Mouse (Mus musculus) MEL (cell line): ENCODE results near the gene Dglucy.

Experiments
- CTCF ChIP-seq, 3 experiments: IDR thresholded peaks in 2 of 3; conservative IDR thresholded peaks in 1 of 3; 2 replicates each; pipeline ENCODE4 v1.5.1; 2011 to 2012; ENCODE audit warnings: low read length in 3 of 3, low read depth in 2 of 3, mild to moderate bottlenecking in 2 of 3, improper control_type of control experiment in 1 of 3, inconsistent platforms in 1 of 3, mixed read lengths in 1 of 3, moderate library complexity in 1 of 3; ENCODE audit not compliant: control insufficient read depth in 1 of 3, insufficient read depth in 1 of 3, poor library complexity in 1 of 3, severe bottlenecking in 1 of 3
- EP300 ChIP-seq, 2 experiments: IDR thresholded peaks; 2 replicates each; pipeline ENCODE4 v1.6.1; 2011; ENCODE audit warnings: improper control_type of control experiment in 2 of 2, low read length in 2 of 2, low read depth in 1 of 2, mild to moderate bottlenecking in 1 of 2
- MAZ ChIP-seq: IDR thresholded peaks from 2 replicates; pipeline ENCODE4 v1.6.1; 2012; ENCODE audit warnings: low read depth, mild to moderate bottlenecking, inconsistent platforms, low read length, improper control_type of control experiment

- TF ChIP-seq MAZ (no peak), CTCF (IDR thresholded peaks at IDR 0.05 in 2 of 3, conservative IDR thresholded peaks at IDR 0.05 in 1 of 3; ENCODE audit: control insufficient read depth in 1 of 3, insufficient read depth in 1 of 3, low read depth in 2 of 3, low read length in 3 of 3, poor library complexity in 1 of 3, severe bottlenecking in 1 of 3) (no peak), EP300 (IDR thresholded peaks at IDR 0.05; ENCODE audit: low read depth in 1 of 2, low read length in 2 of 2) (no peak)
Measured at GRCm38 (mm10) chr12:100937441-100938360, 158.8 kb downstream of the Dglucy start.
